Comparison of ENCODE assay signal across 8 mouse cellular contexts in genomic region chr5:149440180-149440573, GRCm38 (mm10). TPM values are rescaled to one million over a fixed set of nuclear protein-coding genes. Genes with fewer than 3 reads are reported as not detected.
DNase-seq lines count a peak whose midpoint lies in the region; ATAC-seq and TF ChIP-seq lines count a peak whose summit lies in the region.

No protein-coding gene starts in this region.

- no peaks in the 10 kb centered on the region for H3K9me3 ChIP-seq in E14TG2a.4 (ENCODE audit: low read length)
- no peaks in the 10 kb centered on the region for H3K9me3 ChIP-seq in forebrain, embryonic 15.5 days

- no peaks in the 10 kb centered on the region for H3K36me3 ChIP-seq in E14TG2a.4 (ENCODE audit: insufficient read depth, low read length)
- no peaks in the 10 kb centered on the region for H3K36me3 ChIP-seq in forebrain, embryonic 15.5 days

- peak overlapping the region; percentile 78 for H3K4me2 ChIP-seq in forebrain, embryonic 15.5 days (replicated peaks)

- WGBS in forebrain, embryonic 15.5 days, result under 1% methylated on average over 17 of the region's 18 CpGs

- peak overlapping the region; percentile 97 for H3K27ac ChIP-seq in forebrain, embryonic 15.5 days (replicated peaks)

- TF ChIP-seq CTCF in E14TG2a.4 (conservative IDR thresholded peaks at IDR 0.05; ENCODE audit: low read length), result no peak

- ATAC-seq in forebrain, embryonic 15.5 days (replicated peaks), result peak; percentile 89

- H3K4me1 ChIP-seq in E14TG2a.4 (replicated peaks; ENCODE audit: low read depth, low read length), result peaks cover 35% of the 10 kb centered on the region
- H3K4me1 ChIP-seq in forebrain, embryonic 15.5 days, result peaks cover 50% of the 10 kb centered on the region

- DNase-seq in cerebellum, adult 11 months, result peak; percentile 93
- DNase-seq in heart, postnatal 36 days, result peak; percentile 33 to 38
- DNase-seq in layer of hippocampus, postnatal 36 days, result peak; percentile 68 to 77
- peak; percentile 49 for DNase-seq in lung, postnatal 36 days
- peak; percentile 80 for DNase-seq in right cerebral cortex, adult 2 months (ENCODE audit: low spot score in 2 of 2)
- no peak for DNase-seq in natural killer cell, adult 2 months (ENCODE audit: low spot score in 2 of 2)

- peak overlapping the region; percentile 62 for H3K9ac ChIP-seq in forebrain, embryonic 15.5 days (replicated peaks)

- peaks cover 27% of the 10 kb centered on the region for H3K27me3 ChIP-seq in E14TG2a.4 (ENCODE audit: insufficient read depth, low read length)
- no peaks in the 10 kb centered on the region for H3K27me3 ChIP-seq in forebrain, embryonic 15.5 days

- intact Hi-C loops in heart, postnatal 36 days (cut with DNase I), result no loop called here

- peak overlapping the region; percentile 75 for H3K4me3 ChIP-seq in E14TG2a.4 (replicated peaks; ENCODE audit: low read length)
- H3K4me3 ChIP-seq in forebrain, embryonic 15.5 days, result peak overlapping the region; percentile 48

RNA-seq across cellular contexts. Expression of gene Tex26, which starts 0.7 kb away (rescaled TPM):
- 1.3 and 2.1 TPM in 2 replicates for polyA plus RNA-seq in forebrain, embryonic 15.5 days (2015; fragmentation: Nextera tagmentation; extraction: Ambion mirVana)
- total RNA-seq in heart, postnatal 36 days (2021), result not detected
- under 1 TPM; 0.30 to 0.73 TPM for total RNA-seq in layer of hippocampus, postnatal 36 days (2021)

RNA-seq across cellular contexts. Expression of gene Medag, which starts 28.6 kb away (rescaled TPM):
- polyA plus RNA-seq in forebrain, embryonic 15.5 days (2015; fragmentation: Nextera tagmentation; extraction: Ambion mirVana), result 0.95 and 1.7 TPM in 2 replicates
- 10 to 100 TPM; 15.3 to 20.8 TPM for total RNA-seq in heart, postnatal 36 days (2021)
- 1 to 10 TPM; 2.8 to 3.2 TPM for total RNA-seq in layer of hippocampus, postnatal 36 days (2021)

Comparison
In these comparisons a context has a peak if more than half of its experiments do, and no peak if none do; other contexts are left out.
1. DNase-seq: peak in cerebellum, adult 11 months (single experiment), heart, postnatal 36 days (2 of 2), layer of hippocampus, postnatal 36 days (2 of 2), lung, postnatal 36 days (single experiment) and right cerebral cortex, adult 2 months (2 of 2); none in natural killer cell, adult 2 months (0 of 2).